Mouse (Mus musculus): ENCODE results near the gene Hdac5. TPM values are rescaled to one million over a fixed set of nuclear protein-coding genes. Genes with fewer than 3 reads are reported as not detected.

Hdac5 gene
- polyA plus RNA-seq (2012; rRNA removed) (8.8 and 10.0 TPM in 2 replicates), polyA plus RNA-seq (2014; fragmentation: Nextera tagmentation; extraction: Ambion mirVana) (6.4 and 7.3 TPM in 2 replicates)

- WGBS (ENCODE audit: insufficient replicate concordance): under 1% methylated on average over 47 of the region's 49 CpGs
- ATAC-seq (ENCODE audit: insufficient read depth) (peak; percentile 97), DNase-seq (ENCODE audit: low read depth in 3 of 3, low spot score in 3 of 3) (peak; percentile 94 to 97 (median 95))
- H3K27ac ChIP-seq: no peak within 1 kb of the TSS; the same call in 1 of the 2 replicates
- no peak for TF ChIP-seq EP300 (IDR thresholded peaks at IDR 0.05; ENCODE audit: low read depth)
- peak; percentile 19; the same call in 1 of the 2 replicates for TF ChIP-seq CTCF (IDR thresholded peaks at IDR 0.05; ENCODE audit: low read depth)
- no peaks in the 10 kb centered on the region for H3K36me3 ChIP-seq (replicated peaks; ENCODE audit: control insufficient read depth, insufficient read depth, low read depth)
- peak within 1 kb of the TSS; percentile 92 for H3K4me2 ChIP-seq (ENCODE audit: low read depth)
- H3K4me1 ChIP-seq (replicated peaks; ENCODE audit: control insufficient read depth in 2 of 2, insufficient read depth in 2 of 2, low read length in 1 of 2): peaks cover 4 to 14% of the 10 kb centered on the region in 2 experiments
- H3K4me3 ChIP-seq (ENCODE audit: insufficient read depth in 1 of 2, low read depth in 2 of 2, low read length in 2 of 2): peak within 1 kb of the TSS; percentile 69 to 87
- H3K9me3 ChIP-seq (ENCODE audit: control insufficient read depth, low read length): no peaks in the 10 kb centered on the region
- peaks cover 23% of the 10 kb centered on the region for H3K27me3 ChIP-seq (ENCODE audit: control insufficient read depth, insufficient read depth, low read length)
- peak within 1 kb of the TSS; percentile 72 for H3K9ac ChIP-seq (replicated peaks)
These were observed at the start of gene Hdac5 for GRCm38 (mm10) chr11:102230006-102230741. Gene Hdac5 (minus strand): TSS chr11:102230166.

DNA sequence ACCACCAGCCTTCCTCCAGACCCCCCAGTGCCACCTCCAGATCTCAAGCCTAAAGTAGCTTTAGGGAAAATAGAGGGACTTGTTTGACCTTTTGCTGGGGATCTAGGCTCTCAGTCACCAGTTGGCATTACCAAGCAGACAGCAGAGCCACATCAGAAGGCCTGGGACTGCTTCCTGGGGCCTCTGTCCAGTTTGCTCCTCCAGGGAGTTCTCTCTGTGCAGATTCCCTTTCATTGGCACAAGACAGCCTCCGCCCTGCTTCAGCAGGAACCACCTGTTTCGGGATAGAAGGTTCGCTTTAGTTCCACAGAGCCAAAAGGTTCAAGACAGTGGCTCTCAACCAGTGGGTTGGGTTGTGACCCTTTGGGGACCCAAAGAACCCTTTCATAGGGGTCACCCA is 49.6 kb upstream of the Hdac5 start:
- ATAC-seq (ENCODE audit: insufficient read depth): no peak
- TF ChIP-seq CTCF (IDR thresholded peaks at IDR 0.05; ENCODE audit: low read depth) (no peak), EP300 (IDR thresholded peaks at IDR 0.05; ENCODE audit: low read depth) (no peak)
- H3K4me2 ChIP-seq (ENCODE audit: low read depth): no peak overlapping the region
- H3K36me3 ChIP-seq (replicated peaks; ENCODE audit: control insufficient read depth, insufficient read depth, low read depth): no peaks in the 10 kb centered on the region
- no peak overlapping the region for H3K9ac ChIP-seq (replicated peaks)
- no peaks in the 10 kb centered on the region for H3K9me3 ChIP-seq (ENCODE audit: control insufficient read depth, low read length)
- no peaks in the 10 kb centered on the region for H3K27me3 ChIP-seq (ENCODE audit: control insufficient read depth, insufficient read depth, low read length)
- peaks cover 6 to 7% of the 10 kb centered on the region in 2 experiments for H3K4me1 ChIP-seq (replicated peaks; ENCODE audit: control insufficient read depth in 2 of 2, insufficient read depth in 2 of 2, low read length in 1 of 2)
- H3K4me3 ChIP-seq (ENCODE audit: insufficient read depth in 1 of 2, low read depth in 2 of 2, low read length in 2 of 2): no peak overlapping the region
- DNase-seq (ENCODE audit: low read depth in 3 of 3, low spot score in 3 of 3): no peak
- WGBS (ENCODE audit: insufficient replicate concordance): 70% methylated on average over 3 of the region's 3 CpGs
- no peak overlapping the region for H3K27ac ChIP-seq

DNA sequence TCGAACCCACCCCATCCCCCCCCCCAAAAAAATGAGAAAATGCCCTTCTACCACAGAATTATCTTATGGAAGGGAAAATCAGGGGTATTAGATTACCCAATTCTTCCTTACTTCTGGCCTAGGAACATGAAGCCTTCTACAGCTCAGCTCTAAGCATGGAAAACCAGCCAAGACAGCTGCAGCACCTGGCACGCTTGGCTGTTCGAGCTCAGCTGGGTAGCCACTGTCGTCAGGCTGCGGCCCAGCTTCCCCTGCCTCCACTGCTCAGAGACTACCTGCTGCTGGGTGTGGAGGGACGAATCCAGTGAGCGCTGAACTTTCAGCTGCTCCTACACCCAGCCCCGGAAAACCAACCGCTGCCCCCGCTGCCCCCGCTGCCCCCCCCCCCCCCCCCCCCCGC is 47.8 kb upstream of the Hdac5 start:
- H3K36me3 ChIP-seq (replicated peaks; ENCODE audit: control insufficient read depth, insufficient read depth, low read depth): no peaks in the 10 kb centered on the region
- no peak for TF ChIP-seq EP300 (IDR thresholded peaks at IDR 0.05; ENCODE audit: low read depth)
- TF ChIP-seq CTCF (IDR thresholded peaks at IDR 0.05; ENCODE audit: low read depth): no peak
- no peak overlapping the region for H3K4me3 ChIP-seq (ENCODE audit: insufficient read depth in 1 of 2, low read depth in 2 of 2, low read length in 2 of 2)
- H3K4me1 ChIP-seq (replicated peaks; ENCODE audit: control insufficient read depth in 2 of 2, insufficient read depth in 2 of 2, low read length in 1 of 2): no peaks in the 10 kb centered on the region; a peak in 3 of 4 replicates
- ATAC-seq (ENCODE audit: insufficient read depth) (no peak), DNase-seq (ENCODE audit: low read depth in 3 of 3, low spot score in 3 of 3) (no peak)
- 69% methylated on average over 12 of the region's 12 CpGs for WGBS (ENCODE audit: insufficient replicate concordance)
- H3K27ac ChIP-seq: no peak overlapping the region
- no peak overlapping the region for H3K4me2 ChIP-seq (ENCODE audit: low read depth)
- no peaks in the 10 kb centered on the region for H3K27me3 ChIP-seq (ENCODE audit: control insufficient read depth, insufficient read depth, low read length)
- H3K9ac ChIP-seq (replicated peaks): no peak overlapping the region
- H3K9me3 ChIP-seq (ENCODE audit: control insufficient read depth, low read length): no peaks in the 10 kb centered on the region

GRCm38 (mm10) chr11:102276411-102276915 is 46.5 kb upstream of the Hdac5 start:
- Histone ChIP-seq H3K4me2 (ENCODE audit: low read depth) (peak overlapping the region; percentile 61), H3K27ac (no peak overlapping the region), H3K27me3 (ENCODE audit: control insufficient read depth, insufficient read depth, low read length) (no peaks in the 10 kb centered on the region), H3K9me3 (ENCODE audit: control insufficient read depth, low read length) (no peaks in the 10 kb centered on the region), H3K9ac (replicated peaks) (peak overlapping the region; percentile 51), H3K36me3 (replicated peaks; ENCODE audit: control insufficient read depth, insufficient read depth, low read depth) (no peaks in the 10 kb centered on the region), H3K4me1 (replicated peaks; ENCODE audit: control insufficient read depth in 2 of 2, insufficient read depth in 2 of 2, low read length in 1 of 2) (no peaks in the 10 kb centered on the region; a peak in 3 of 4 replicates), H3K4me3 (ENCODE audit: insufficient read depth in 1 of 2, low read depth in 2 of 2, low read length in 2 of 2) (peak overlapping the region; percentile 26 to 43)
- 4% methylated on average over 33 of the region's 33 CpGs for WGBS (ENCODE audit: insufficient replicate concordance)
- TF ChIP-seq CTCF (IDR thresholded peaks at IDR 0.05; ENCODE audit: low read depth) (no peak), EP300 (IDR thresholded peaks at IDR 0.05; ENCODE audit: low read depth) (no peak)
- ATAC-seq (ENCODE audit: insufficient read depth): peak; percentile 65
- peak in 1 of 3 experiments; percentile 5 for DNase-seq (ENCODE audit: low read depth in 3 of 3, low spot score in 3 of 3)

DNA sequence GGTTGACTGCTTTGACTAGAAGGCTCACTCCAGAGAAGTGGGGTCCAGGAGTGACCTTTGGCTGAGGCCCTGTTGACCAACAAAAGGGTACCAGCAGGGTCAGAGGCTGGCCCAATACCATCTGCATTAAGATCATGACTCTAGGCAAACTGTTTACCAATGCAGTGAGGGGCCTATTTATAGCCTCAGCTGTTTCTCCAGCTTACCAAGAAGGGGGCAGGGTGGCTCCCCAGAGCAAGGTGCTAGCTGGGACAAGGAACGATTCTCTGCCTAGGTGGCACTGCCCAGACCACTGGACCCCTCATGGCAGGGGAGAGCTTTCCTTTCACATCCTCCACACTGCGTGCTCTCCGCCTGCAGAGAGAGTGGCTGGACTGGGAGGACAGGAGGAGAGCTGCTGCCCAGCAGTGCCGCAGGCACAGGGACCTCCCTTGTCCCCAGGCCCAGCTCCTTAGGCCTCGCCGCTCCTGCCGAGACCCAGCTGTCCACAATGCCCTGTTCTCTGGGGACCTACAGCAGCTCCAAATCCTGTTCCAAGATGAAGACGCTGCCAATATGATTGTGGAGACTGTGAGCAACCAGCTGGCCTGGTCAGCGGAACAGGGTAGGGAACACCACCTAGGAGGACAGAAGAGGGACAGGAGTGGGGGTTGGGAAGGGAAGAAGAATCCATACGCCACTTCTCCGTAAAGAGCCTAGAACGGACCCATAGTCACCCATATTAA is 38.7 kb upstream of the Hdac5 start, which contains the start of gene Asb16:
Asb16 (plus strand) TSS at position 224 of the 725 bp plus-strand sequence.
- H3K4me1 ChIP-seq (replicated peaks; ENCODE audit: control insufficient read depth in 2 of 2, insufficient read depth in 2 of 2, low read length in 1 of 2): 0 out of 4 replicates have a peak, but pooled peaks cover 0 to 2% of the 10 kb centered on the region in 2 experiments
- no peak within 1 kb of the TSS for H3K9ac ChIP-seq (replicated peaks)
- no peak within 1 kb of the TSS for H3K4me2 ChIP-seq (ENCODE audit: low read depth)
- H3K36me3 ChIP-seq (replicated peaks; ENCODE audit: control insufficient read depth, insufficient read depth, low read depth): no peaks in the 10 kb centered on the region
- no peak within 1 kb of the TSS for H3K27ac ChIP-seq
- WGBS (ENCODE audit: insufficient replicate concordance): 76% methylated on average over 12 of the region's 12 CpGs
- DNase-seq (ENCODE audit: low read depth in 3 of 3, low spot score in 3 of 3) (no peak), ATAC-seq (ENCODE audit: insufficient read depth) (no peak)
- H3K9me3 ChIP-seq (ENCODE audit: control insufficient read depth, low read length): no peaks in the 10 kb centered on the region
- no peak within 1 kb of the TSS for H3K4me3 ChIP-seq (ENCODE audit: insufficient read depth in 1 of 2, low read depth in 2 of 2, low read length in 2 of 2)
- TF ChIP-seq EP300 (IDR thresholded peaks at IDR 0.05; ENCODE audit: low read depth): no peak
- no peak for TF ChIP-seq CTCF (IDR thresholded peaks at IDR 0.05; ENCODE audit: low read depth)
- no peaks in the 10 kb centered on the region for H3K27me3 ChIP-seq (ENCODE audit: control insufficient read depth, insufficient read depth, low read length)
